Mouse (Mus musculus) hindbrain, embryonic 16.5 days (tissue): Measurements from ENCODE around the gene Zfp512b. TPM values are rescaled to one million over a fixed set of nuclear protein-coding genes. Genes with fewer than 3 reads are reported as not detected.
A peak's percentile ranks its signal among the peaks of the same experiment; 100 is the strongest.

Experiments
- ATAC-seq: fragments of 200-750 bp; cut with Nextera tagmentation; 2 replicates; pipeline ENCODE4 v1.8.0; 2017; ENCODE audit warnings: moderate TSS enrichment, moderate library complexity
- H3K27ac ChIP-seq: fragments of 300-500 bp; sonication (generic); 2 replicates; pipeline ENCODE4 v1.5.1; 2014; ENCODE audit warnings: low read depth, mild to moderate bottlenecking, control low read depth, low read length, moderate library complexity
- H3K27me3 ChIP-seq: fragments of 300-500 bp; sonication (generic); replicated peaks from 2 replicates; pipeline ENCODE4 v1.6.1; 2014; ENCODE audit warnings: low read length; ENCODE audit not compliant: control insufficient read depth, insufficient read depth
- H3K36me3 ChIP-seq: fragments of 300-500 bp; sonication (generic); 2 replicates; pipeline ENCODE4 v1.6.1; 2014; ENCODE audit warnings: mild to moderate bottlenecking, low read length, moderate library complexity, mixed read lengths; ENCODE audit not compliant: control insufficient read depth, insufficient read depth
- H3K4me1 ChIP-seq: fragments of 300-500 bp; sonication (generic); 2 replicates; pipeline ENCODE4 v1.6.1; 2014; ENCODE audit warnings: low read depth, low read length; ENCODE audit not compliant: control insufficient read depth, insufficient read depth
- H3K4me2 ChIP-seq: fragments of 300-500 bp; sonication (generic); 2 replicates; pipeline ENCODE4 v1.6.1; 2014; ENCODE audit warnings: mild to moderate bottlenecking, low read length, control low read depth, moderate library complexity
- H3K4me3 ChIP-seq: fragments of 300-500 bp; sonication (generic); 2 replicates; pipeline ENCODE4 v1.5.1; 2014; ENCODE audit warnings: mild to moderate bottlenecking, low read length, control low read depth, moderate library complexity
- H3K9ac ChIP-seq: fragments of 300-500 bp; sonication (generic); 2 replicates; pipeline ENCODE4 v1.6.1; 2014; ENCODE audit warnings: low read depth, mild to moderate bottlenecking, control low read depth, low read length, moderate library complexity
- H3K9me3 ChIP-seq: fragments of 300-500 bp; sonication (generic); 2 replicates; pipeline ENCODE4 v1.6.1; 2014; ENCODE audit warnings: mild to moderate bottlenecking, low read length, moderate library complexity; ENCODE audit not compliant: control insufficient read depth
- WGBS: fragments of 180-500 bp; shearing (Covaris S2); extraction: QIAGEN DNeasy Blood & Tissue Kit; methylation state at CpG from one replicate; pipeline ENCODE4 v1.1.7; 2014; 5-methylcytosine and 5-hydroxymethylcytosine counted together
- polyA plus RNA-seq: library from polyadenylated mRNA; unstranded; fragments of >200 nt; fragmentation: Nextera tagmentation; extraction: Ambion mirVana; gene quantifications from 2 replicates; pipeline ENCODE4 v1.2.1, GENCODE M21; 2015

The Zfp512b gene
- polyA plus RNA-seq, 1 experiment from 2014 or later, result 44.9 TPM

DNA sequence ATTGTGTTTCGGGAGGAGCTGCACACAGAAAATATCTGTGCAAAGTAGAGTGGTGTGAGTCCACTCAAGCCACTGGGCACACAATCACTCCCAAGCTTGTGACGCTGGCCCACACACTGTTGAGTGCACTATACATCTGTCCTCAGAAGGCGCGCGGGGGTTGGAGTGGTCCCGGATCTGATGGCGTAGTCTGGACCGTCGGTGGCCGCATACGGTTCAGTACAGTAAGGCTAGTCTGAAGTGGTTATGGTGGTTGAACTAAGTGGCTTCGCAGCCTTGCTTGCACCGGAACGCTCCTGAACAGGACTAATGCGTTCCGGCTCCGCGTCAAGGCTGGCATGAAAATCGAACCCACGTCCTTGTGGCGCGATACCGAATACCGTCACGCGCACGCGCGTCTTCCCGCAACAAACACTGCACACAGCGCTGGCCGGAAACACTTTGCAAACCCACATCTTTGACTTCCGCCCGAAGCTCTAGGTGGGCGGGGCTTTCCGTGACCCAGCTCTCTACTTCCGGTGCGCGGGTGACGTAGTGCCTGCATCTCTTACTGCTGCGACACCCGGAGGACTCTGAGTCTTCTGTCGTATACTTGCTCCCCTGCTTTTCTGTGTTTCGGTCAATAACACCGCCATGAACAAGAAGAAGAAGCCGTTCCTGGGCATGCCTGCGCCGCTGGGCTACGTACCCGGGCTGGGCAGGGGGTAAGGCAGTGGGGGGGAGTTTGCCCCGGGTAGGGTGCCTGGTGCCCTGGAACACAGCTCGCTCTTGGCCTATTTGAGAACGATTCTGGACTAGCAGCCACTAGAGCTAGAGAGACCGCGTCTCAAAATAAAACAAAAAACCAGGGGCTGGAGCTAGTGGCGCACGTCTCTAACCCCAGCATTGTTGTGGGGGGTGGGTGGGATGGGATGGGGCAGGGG, 8.5 kb upstream of the Zfp512b start:
- Histone ChIP-seq H3K4me1 (peaks cover 33% of the 10 kb centered on the region), H3K9me3 (no peaks in the 10 kb centered on the region), H3K27me3 (no peaks in the 10 kb centered on the region), H3K9ac (peak overlapping the region; percentile 95), H3K27ac (peak overlapping the region; percentile 82), H3K4me2 (peak overlapping the region; percentile 82), H3K4me3 (peak overlapping the region; percentile 94), H3K36me3 (no peaks in the 10 kb centered on the region; the same call in 1 of the 2 replicates)
- ATAC-seq, result peak; percentile 95
- 2% methylated on average over 57 of the region's 57 CpGs for WGBS

GRCm38 (mm10) chr2:181600226-181600758, 7.7 kb upstream of the Zfp512b start:
- Histone ChIP-seq H3K4me1 (peaks cover 33% of the 10 kb centered on the region), H3K27ac (no peak overlapping the region; the same call in 1 of the 2 replicates), H3K9me3 (no peaks in the 10 kb centered on the region), H3K4me2 (peak overlapping the region; percentile 82), H3K4me3 (peak overlapping the region; percentile 94), H3K27me3 (no peaks in the 10 kb centered on the region), H3K36me3 (peaks cover 1% of the 10 kb centered on the region; the same call in 1 of the 2 replicates), H3K9ac (peak overlapping the region; percentile 66)
- WGBS, result 71% methylated on average over 6 of the region's 6 CpGs
- ATAC-seq, result no peak

- Histone ChIP-seq H3K4me1 (peaks cover 33% of the 10 kb centered on the region), H3K4me3 (peak within 1 kb of the TSS; percentile 79), H3K9ac (peak within 1 kb of the TSS; percentile 94), H3K27ac (peak within 1 kb of the TSS; percentile 94), H3K36me3 (peaks cover 3% of the 10 kb centered on the region; the same call in 1 of the 2 replicates), H3K9me3 (no peaks in the 10 kb centered on the region), H3K27me3 (no peaks in the 10 kb centered on the region), H3K4me2 (peak within 1 kb of the TSS; percentile 92)
- ATAC-seq, result peak; percentile 45
- WGBS, result 2% methylated on average over 71 of the region's 71 CpGs
Measured at GRCm38 (mm10) chr2:181598454-181599351, 6.1 kb upstream of the Zfp512b start, which contains the start of gene Samd10. Gene Samd10, minus strand, starts transcription at chr2:181599212.

GRCm38 (mm10) chr2:181597378-181598061, 4.9 kb upstream of the Zfp512b start:
- Histone ChIP-seq H3K9me3 (no peaks in the 10 kb centered on the region), H3K36me3 (peaks cover 3% of the 10 kb centered on the region; the same call in 1 of the 2 replicates), H3K4me1 (peaks cover 33% of the 10 kb centered on the region), H3K27ac (no peak overlapping the region), H3K4me2 (peak overlapping the region; percentile 92), H3K4me3 (no peak overlapping the region), H3K9ac (no peak overlapping the region; the same call in none of the 2 replicates), H3K27me3 (no peaks in the 10 kb centered on the region)
- ATAC-seq, result no peak
- WGBS, result 72% methylated on average over 7 of the region's 7 CpGs

GRCm38 (mm10) chr2:181596221-181596960, 3.8 kb upstream of the Zfp512b start:
- peaks cover 26% of the 10 kb centered on the region for H3K4me1 ChIP-seq
- H3K27ac ChIP-seq, result no peak overlapping the region
- H3K9ac ChIP-seq, result no peak overlapping the region
- H3K36me3 ChIP-seq, result peaks cover 3% of the 10 kb centered on the region; the same call in 1 of the 2 replicates
- WGBS, result 68% methylated on average over 6 of the region's 6 CpGs
- ATAC-seq, result no peak
- H3K4me3 ChIP-seq, result no peak overlapping the region
- no peak overlapping the region for H3K4me2 ChIP-seq
- H3K27me3 ChIP-seq, result no peaks in the 10 kb centered on the region
- H3K9me3 ChIP-seq, result no peaks in the 10 kb centered on the region

GRCm38 (mm10) chr2:181594946-181595696, 2.5 kb upstream of the Zfp512b start:
- Histone ChIP-seq H3K36me3 (peaks cover 7% of the 10 kb centered on the region), H3K27me3 (no peaks in the 10 kb centered on the region), H3K9ac (no peak overlapping the region), H3K27ac (0 out of 2 replicates have a peak overlapping the region, but pooled peaks have one; percentile 1), H3K4me2 (no peak overlapping the region), H3K4me1 (peaks cover 33% of the 10 kb centered on the region), H3K9me3 (no peaks in the 10 kb centered on the region), H3K4me3 (no peak overlapping the region)
- 66% methylated on average over 4 of the region's 4 CpGs for WGBS
- no peak for ATAC-seq

- Histone ChIP-seq H3K4me2 (no peak overlapping the region), H3K4me3 (no peak overlapping the region), H3K36me3 (peaks cover 17% of the 10 kb centered on the region), H3K4me1 (peaks cover 33% of the 10 kb centered on the region), H3K27me3 (no peaks in the 10 kb centered on the region), H3K9me3 (no peaks in the 10 kb centered on the region), H3K9ac (no peak overlapping the region), H3K27ac (no peak overlapping the region)
- ATAC-seq, result no peak
Measured at GRCm38 (mm10) chr2:181593937-181594336, 1.3 kb upstream of the Zfp512b start.
